ENCODE assay signal across 9 mouse cellular contexts in the genomic region with DNA sequence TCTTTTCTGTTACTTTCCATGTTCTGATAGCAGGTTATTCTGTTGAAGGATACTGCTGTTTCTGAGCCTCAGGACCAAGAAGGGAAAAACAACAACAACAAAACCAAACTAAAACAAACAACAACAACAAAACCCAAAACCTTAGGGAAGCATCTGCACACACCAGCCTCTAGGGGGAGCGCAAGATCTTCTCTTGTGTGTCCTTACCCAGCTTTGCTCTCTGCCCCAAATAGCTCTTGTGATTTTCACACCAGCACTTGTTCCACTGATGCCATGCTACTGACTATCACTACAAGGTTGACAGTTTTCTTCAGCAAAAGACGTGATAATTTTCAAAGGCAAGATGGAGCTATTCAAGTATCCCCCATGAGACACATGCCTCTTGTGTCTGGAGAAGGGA. TPM values are rescaled to one million over a fixed set of nuclear protein-coding genes. Genes with fewer than 3 reads are reported as not detected.
DNase-seq lines count a peak whose midpoint lies in the region; ATAC-seq lines count a peak whose summit lies in the region.
"Had no signal": no experiment of that assay in that cellular context is flagged by ENCODE, and none has a peak within 500 bp of the region (broad histone marks: within the 10 kb centered on the region; RNA-seq: fewer than 3 reads in every experiment).

No protein-coding gene starts in this region.

- H3K4me2 ChIP-seq in neural tube, embryonic 15.5 days: no peak overlapping the region
- H3K4me2 ChIP-seq in kidney, embryonic 15.5 days: no peak overlapping the region

- no peaks in the 10 kb centered on the region for H3K9me3 ChIP-seq in neural tube, embryonic 15.5 days (replicated peaks)
- no peaks in the 10 kb centered on the region for H3K9me3 ChIP-seq in kidney, embryonic 15.5 days (replicated peaks)

- H3K27me3 ChIP-seq in neural tube, embryonic 15.5 days (replicated peaks): no peaks in the 10 kb centered on the region
- H3K27me3 ChIP-seq in kidney, embryonic 15.5 days: no peaks in the 10 kb centered on the region

- no peak overlapping the region for H3K9ac ChIP-seq in neural tube, embryonic 15.5 days (replicated peaks)
- H3K9ac ChIP-seq in kidney, embryonic 15.5 days: no peak overlapping the region

- no peaks in the 10 kb centered on the region for H3K4me1 ChIP-seq in neural tube, embryonic 15.5 days
- H3K4me1 ChIP-seq in kidney, embryonic 15.5 days: no peaks in the 10 kb centered on the region

- H3K4me3 ChIP-seq in neural tube, embryonic 15.5 days (replicated peaks): no peak overlapping the region
- no peak overlapping the region for H3K4me3 ChIP-seq in kidney, embryonic 15.5 days (replicated peaks)

- 19% methylated on average over 2 of the region's 2 CpGs for WGBS in neural tube, embryonic 15.5 days
- 12% methylated on average over 2 of the region's 2 CpGs for WGBS in kidney, embryonic 15.5 days

- H3K27ac ChIP-seq in neural tube, embryonic 15.5 days (replicated peaks): no peak overlapping the region
- no peak overlapping the region for H3K27ac ChIP-seq in kidney, embryonic 15.5 days

- no peaks in the 10 kb centered on the region for H3K36me3 ChIP-seq in neural tube, embryonic 15.5 days
- H3K36me3 ChIP-seq in kidney, embryonic 15.5 days: no peaks in the 10 kb centered on the region

- ATAC-seq in cerebellum, adult (ENCODE audit: insufficient number of reproducible peaks, low FRiP score, low TSS enrichment): 0 out of 2 replicates have a peak, but pooled peaks have one; percentile 20
- ATAC-seq in neural tube, embryonic 15.5 days (ENCODE audit: low FRiP score): no peak
- ATAC-seq in common myeloid progenitor, adult 5-6 weeks (replicated peaks; ENCODE audit: low read depth, poor library complexity, severe bottlenecking): peak; percentile 77
- ATAC-seq in kidney, embryonic 15.5 days (replicated peaks; ENCODE audit: low FRiP score): 0 out of 2 replicates have a peak, but pooled peaks have one; percentile 40

- DNase-seq in cerebellum, adult 11 months: no peak
- DNase-seq in neural tube, embryonic 10.5 days (ENCODE audit: extremely low spot score, low spot score): peak; percentile 23
- peak; percentile 59 for DNase-seq in mesoderm, embryonic 11.5 days (ENCODE audit: low read depth, low spot score)
- DNase-seq in ovary, postnatal 36 days (ENCODE audit: low spot score): no peak

RNA-seq across cellular contexts. Expression of a gene that starts 59.8 kb away (rescaled TPM):
- 12.2 and 17.0 TPM in 2 replicates for polyA plus RNA-seq in neural tube, embryonic 15.5 days (2015; fragmentation: Nextera tagmentation; extraction: Ambion mirVana)
- not detected in 2 replicates for total RNA-seq in common myeloid progenitor, adult 5-6 weeks (2017)
- polyA plus RNA-seq in kidney, embryonic 15.5 days (2015; fragmentation: Nextera tagmentation; extraction: Ambion mirVana): 0.75 and 1.00 TPM in 2 replicates
- polyA plus RNA-seq: gonadal fat pad, adult 2 months had no signal

Comparison
In these comparisons a context has a peak if more than half of its experiments do, and no peak if none do; other contexts are left out.
1. DNase-seq: peak in neural tube, embryonic 10.5 days (single experiment) and mesoderm, embryonic 11.5 days (single experiment); none in cerebellum, adult 11 months (single experiment) and ovary, postnatal 36 days (single experiment).